Mouse (Mus musculus): Measurements from ENCODE around the gene Pdhb. TPM values are rescaled to one million over a fixed set of nuclear protein-coding genes. Genes with fewer than 3 reads are reported as not detected.

Pdhb gene
- total RNA-seq, 2 experiments from 2014 or later, result 176 to 183 TPM

DNA sequence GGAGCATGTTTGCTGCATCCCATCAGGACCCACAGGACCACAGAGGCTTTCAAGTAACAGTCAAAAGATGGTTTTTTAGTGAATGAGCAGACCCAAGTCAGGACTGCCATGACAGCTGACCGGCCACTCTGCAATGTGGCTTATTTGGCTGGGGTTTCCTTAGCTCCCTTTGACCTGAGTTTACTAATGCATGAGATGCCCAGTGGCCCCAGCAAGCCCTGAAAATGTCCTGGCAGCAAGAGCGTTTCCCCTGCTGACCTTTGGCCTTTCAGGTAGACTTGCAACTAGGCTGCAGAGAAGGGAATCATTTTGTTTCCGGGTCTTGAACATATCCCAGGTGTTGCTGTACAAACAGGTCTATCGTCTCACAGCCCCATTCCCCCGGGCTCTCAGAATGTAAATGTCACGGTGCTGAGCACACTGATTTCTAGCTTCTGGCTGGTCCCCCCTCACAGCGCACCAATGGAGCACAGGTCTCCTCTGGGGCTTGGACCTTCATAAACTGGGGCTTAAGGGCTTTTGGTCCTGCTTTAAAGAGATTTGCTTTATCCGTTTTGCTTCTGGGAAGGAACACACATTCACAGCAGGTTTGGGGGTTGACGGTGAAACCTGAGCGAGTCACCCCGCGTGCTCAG lies 18.6 kb upstream of the Pdhb start:
- no peak for DNase-seq (ENCODE audit: low spot score in 2 of 2)

DNA sequence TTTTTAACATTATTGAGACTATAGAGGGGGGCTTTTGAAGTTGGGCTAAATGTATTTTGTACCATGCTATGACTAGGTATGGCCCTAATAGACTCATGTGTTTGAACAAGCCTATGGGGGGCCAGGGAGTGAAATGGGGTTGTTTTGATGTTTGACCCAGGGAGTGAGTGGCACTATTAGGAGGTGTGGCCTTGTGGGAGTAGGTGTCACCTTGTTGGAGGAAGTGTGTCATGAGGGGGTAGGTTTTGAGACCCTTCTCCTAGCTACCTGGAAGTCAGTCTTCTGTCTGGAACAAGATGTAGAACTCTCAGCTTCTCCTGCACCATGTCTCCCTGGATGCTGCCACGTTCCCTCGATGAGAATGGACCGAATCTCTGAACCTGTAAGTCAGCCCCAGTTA lies 17.7 kb upstream of the Pdhb start:
- DNase-seq (ENCODE audit: low spot score in 2 of 2), result no peak

DNA sequence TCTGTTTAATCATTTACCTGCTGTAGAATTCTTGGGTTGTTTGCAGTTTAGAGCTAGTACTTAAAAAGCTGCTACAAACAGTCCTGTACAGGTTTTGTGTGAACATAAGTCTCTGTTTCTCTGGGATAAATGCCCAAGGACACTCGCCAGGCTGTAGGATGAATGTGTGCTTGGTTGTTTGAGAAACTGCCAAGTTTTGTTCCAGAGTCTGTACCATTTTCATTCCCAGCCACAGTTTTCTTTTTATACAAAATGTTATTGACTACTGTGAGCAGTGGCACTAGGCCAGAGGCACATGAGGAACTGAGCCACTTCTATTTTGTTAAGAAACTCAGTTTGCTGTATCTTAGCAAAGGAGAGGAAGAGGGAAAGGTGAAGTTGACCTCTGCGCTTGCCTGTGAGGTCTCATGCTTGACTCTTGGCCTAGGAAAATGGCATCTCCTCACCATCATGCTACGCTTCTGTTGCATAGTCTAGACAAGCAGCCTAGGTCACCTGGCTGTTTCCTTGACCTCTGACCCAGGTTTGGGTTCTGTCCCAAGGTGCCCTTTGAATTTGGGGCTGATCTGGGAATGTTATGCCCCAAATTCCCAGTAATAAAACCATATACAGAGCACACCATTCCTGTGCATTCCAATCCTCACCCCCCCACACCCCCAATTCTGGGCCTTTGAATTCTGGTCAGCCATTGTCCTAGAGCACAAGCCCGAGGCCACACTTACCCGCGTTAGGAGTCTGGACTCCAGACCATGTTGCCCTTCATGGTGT lies 13.6 kb upstream of the Pdhb start:
- DNase-seq (ENCODE audit: low spot score in 2 of 2), result peak in 1 of 2 experiments; percentile 47

DNA sequence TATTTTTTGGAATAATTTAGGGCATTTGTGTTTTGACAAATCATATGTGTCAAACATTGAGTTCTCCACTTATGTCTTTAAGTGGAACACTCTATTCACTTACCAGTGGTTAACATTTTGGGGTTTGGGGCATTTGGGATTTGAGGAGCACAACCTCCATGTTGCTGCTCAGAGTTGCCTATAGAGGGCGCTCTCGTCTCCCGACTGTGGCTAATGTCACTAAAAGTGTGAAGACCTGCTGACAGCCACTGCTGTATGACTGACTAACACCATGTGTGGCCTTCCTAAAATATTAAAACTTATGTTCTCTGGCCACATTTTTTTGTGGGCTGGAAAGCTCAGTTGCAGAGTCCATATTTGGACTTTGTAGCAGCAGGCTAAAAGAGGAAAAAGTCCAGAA lies 10.5 kb upstream of the Pdhb start:
- DNase-seq (ENCODE audit: low spot score in 2 of 2), result no peak

- no peak for DNase-seq (ENCODE audit: low spot score in 2 of 2)
Measured at GRCm38 (mm10) chr14:8180371-8181035, 7.7 kb upstream of the Pdhb start.

DNA sequence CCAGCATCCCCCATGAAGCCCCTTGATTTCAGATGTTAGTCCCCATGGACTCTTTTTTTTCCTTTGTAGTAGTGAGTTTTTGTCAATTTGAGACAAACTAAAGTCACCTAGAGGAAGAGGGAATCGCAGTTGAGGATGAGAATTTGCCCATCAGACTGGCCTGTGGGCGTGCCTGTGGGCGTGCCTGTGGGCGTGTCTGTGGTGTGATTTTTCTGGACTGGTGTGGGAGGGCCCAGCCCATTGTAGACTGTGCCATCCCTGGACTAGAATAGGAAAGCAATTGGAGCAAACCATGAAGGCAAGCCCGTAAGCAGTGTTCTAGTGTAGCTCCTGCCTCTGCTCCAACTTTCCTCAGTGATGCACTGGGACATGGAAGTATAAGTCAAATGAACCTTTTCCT lies 3.4 kb upstream of the Pdhb start:
- no peak for DNase-seq (ENCODE audit: low spot score in 2 of 2)

GRCm38 (mm10) chr14:8174634-8175033 lies 1.8 kb upstream of the Pdhb start:
- no peak for DNase-seq (ENCODE audit: low spot score in 2 of 2)

DNA sequence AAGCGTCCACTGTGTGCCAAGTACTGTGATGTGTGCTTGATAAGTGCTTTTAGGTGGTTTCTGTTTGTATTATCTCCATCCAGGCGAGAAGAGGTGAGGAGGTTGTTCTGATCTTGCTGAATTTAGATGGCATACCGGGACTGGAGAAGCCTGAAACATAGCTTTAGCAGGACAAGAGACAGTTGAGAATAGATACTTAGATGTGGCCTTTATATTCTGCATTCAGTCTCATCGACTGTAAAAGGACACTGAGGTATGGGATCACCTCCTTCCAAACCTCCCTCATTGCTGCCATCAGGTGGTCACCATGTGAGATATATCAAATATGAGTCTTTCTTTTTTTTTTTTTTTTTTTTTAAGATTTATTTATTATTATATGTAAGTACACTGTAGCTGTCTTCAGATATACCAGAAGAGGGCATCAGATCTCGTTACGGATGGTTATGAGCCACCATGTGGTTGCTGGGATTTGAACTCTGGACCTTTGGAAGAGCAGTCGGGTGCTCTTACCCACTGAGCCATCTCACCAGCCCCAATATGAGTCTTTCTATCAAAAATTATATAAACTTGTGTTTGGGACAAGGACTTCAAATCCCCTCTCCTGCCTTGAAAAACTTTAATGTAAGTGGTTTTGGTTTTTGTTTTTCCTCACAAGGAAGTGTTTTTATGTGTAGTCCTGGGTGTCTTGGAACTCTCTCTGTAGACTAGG lies 871 bp upstream of the Pdhb start:
- peak in 1 of 2 experiments; percentile 26 for DNase-seq (ENCODE audit: low spot score in 2 of 2)

DNA sequence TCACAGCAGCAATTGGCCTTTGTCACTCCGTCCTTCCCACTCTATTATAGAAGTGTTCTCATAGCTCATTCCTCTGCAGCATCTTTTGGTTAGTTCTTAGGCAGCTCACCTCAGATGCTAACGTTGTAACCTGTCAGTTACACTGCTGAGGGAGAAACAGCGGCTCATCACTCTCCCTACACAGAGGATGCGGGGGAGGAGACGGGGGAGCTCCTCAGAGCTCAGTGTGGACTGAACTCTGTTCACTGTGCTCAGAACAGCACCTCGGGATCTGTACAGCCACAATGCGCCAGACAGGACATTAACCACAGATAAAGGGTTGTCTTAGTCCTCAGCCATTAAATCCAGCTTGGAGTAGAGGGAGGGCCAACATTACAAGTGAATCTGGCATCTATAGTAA lies 8.4 kb downstream of the Pdhb start:
- no peak for DNase-seq (ENCODE audit: low spot score in 2 of 2)

DNA sequence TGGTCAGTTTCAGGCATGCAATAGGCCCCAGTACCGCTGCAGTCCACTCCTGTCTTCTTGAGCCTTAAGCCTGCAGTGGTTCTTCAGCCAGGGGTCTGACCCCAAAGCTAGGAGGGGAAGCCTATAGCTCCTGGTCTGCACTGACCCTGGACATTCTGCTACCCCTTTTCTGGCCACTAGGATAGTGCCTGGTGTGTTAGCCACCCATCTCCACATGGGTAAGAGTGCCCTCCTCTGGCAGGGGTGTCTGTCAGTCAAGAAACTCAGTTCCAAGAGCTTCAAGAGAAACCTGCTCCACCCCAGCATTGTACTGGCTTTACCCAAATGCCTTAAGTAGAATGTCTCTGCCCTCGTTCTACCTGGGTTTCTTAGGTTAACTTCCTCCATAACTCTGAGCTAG lies 11.0 kb downstream of the Pdhb start:
- DNase-seq (ENCODE audit: low spot score in 2 of 2), result peak; percentile 22 to 45

GRCm38 (mm10) chr14:8159141-8159540 lies 13.7 kb downstream of the Pdhb start:
- DNase-seq (ENCODE audit: low spot score in 2 of 2), result no peak

DNA sequence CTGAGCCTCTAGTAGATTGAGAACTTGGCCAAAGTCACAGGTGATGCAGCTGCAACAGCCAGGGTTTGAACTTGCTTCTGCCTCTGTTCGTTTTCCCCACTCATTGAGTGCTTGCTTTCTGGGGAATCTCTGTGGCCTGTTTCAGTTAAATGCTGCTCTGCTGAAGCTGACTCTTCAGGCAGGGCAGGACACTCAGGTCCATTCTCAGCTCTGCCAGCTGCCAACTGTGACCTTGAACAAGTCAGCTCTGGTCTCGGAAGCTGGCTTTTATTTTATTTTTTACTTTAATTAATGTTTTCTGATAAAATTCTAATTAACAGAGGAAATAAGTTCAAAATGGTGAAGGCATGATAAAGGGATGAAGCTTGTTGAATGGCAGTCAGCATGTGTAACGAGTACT lies 14.1 kb downstream of the Pdhb start:
- no peak for DNase-seq (ENCODE audit: low spot score in 2 of 2)

DNA sequence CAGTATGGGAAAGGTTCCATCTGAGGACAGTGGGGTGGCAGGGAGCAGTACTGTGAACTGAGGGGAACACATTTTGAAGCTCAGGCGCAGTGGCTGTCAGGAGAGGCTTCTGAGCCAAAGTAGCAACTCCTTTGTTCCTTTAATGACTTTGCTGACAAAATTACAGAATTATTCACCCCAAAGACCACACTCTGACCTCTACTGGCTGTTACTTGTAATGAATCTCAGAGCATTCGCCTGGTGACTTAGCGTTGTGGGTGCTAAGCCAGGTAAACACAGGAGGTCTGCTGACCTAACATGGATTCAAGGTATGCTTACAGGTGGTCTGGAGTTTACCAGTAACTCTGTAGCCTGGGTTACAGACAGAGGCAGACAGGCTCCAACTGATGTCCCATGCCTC lies 15.9 kb downstream of the Pdhb start:
- DNase-seq (ENCODE audit: low spot score in 2 of 2), result no peak

GRCm38 (mm10) chr14:8154072-8154471 lies 18.8 kb downstream of the Pdhb start:
- no peak for DNase-seq (ENCODE audit: low spot score in 2 of 2)

- no peak for DNase-seq (ENCODE audit: low spot score in 2 of 2)
Measured at GRCm38 (mm10) chr14:8151757-8152156, 21.1 kb downstream of the Pdhb start.

- DNase-seq (ENCODE audit: low spot score in 2 of 2), result no peak
Measured at GRCm38 (mm10) chr14:8148842-8149241, 24.0 kb downstream of the Pdhb start.

DNA sequence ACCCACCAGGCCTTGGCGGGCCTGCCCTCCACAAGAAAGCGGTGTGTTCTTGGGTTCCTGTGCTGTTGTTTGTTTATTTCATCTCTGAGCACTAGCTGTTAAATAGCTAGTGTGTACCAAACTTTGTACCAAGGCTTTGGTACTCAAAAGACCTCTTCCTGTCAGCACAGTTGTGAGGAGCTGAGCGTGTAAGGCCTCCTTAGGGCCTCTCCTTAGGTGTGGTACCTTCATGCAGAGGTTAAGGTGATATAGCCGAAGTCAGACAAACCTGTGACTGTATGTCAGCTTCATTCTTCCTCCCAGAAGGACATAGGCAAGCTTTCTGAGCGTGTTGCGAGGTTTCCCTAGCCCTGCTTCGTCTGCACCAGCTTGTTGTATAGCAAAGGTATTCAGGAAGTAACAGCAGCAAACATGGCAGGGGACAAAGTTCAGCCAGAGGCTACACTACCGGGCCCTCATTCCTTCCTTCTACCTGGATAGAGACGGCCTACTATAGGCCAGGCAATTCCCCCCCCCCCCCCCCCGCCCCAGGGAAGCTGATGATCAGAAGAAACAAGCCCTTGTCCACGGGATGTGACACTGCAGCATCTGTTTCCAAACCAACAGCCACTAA lies 26.1 kb downstream of the Pdhb start:
- DNase-seq (ENCODE audit: low spot score in 2 of 2), result no peak

GRCm38 (mm10) chr14:8145594-8146558 lies 26.9 kb downstream of the Pdhb start:
- no peak for DNase-seq (ENCODE audit: low spot score in 2 of 2)

DNA sequence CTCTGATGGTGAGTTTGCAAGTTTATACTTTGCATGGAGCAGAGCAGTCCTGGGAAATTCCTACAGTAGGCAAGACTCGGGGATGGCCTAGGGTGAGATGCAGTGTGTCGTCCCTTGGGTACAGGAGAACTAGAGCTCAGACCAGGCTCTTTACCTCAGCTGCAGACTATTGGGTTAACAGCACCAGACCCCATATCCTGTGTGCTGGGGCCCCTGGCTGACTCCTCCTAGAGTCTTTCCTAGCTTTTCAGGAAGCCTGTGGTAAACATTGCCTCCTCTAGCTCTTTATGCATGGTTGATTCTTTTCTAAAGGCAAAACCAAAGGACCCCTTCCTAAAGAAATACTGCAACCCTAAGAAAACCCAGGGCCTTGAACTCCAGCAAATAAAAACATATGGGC lies 31.7 kb downstream of the Pdhb start:
- DNase-seq (ENCODE audit: low spot score in 2 of 2), result no peak

All from layer of hippocampus, postnatal 10 days (tissue).